Mouse (Mus musculus) stomach, postnatal 0 days (tissue): ENCODE data around the gene Uqcrq.

Experiments
- CTCF ChIP-seq: IDR thresholded peaks from 2 replicates; pipeline ENCODE4 v1.5.1; 2016; ENCODE audit warnings: antibody characterized with exemption, low read depth, mild to moderate bottlenecking, moderate library complexity
- EP300 ChIP-seq: optimal IDR thresholded peaks from 2 replicates; pipeline ENCODE3; 2016; ENCODE audit warnings: antibody characterized with exemption

DNA sequence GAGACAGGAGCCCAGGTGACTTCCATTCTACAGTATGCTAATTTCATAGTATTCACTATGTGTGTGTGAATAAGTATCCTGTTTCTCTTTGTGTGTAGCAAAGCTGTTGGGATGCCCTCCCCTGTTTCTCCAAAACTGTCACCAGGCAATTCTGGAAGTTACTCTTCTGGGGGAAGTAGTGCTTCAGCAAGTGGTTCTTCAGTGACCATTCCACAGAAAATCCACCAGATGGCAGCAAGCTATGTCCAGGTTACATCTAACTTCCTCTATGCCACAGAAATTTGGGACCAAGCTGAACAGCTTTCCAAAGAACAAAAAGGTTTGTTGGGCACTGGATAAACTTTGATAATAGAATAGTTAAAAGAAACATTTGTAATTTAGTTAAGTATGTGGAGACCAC lies 18.9 kb downstream of the Uqcrq start:
- peak; percentile 76 for TF ChIP-seq CTCF
- TF ChIP-seq EP300, result no peak
